Mouse (Mus musculus) frontal cortex, adult (tissue): ENCODE measurements at regions not wholly inside any gene's neighbourhood (a gene's known extent, or its start where the extent isn't known, plus 50 kb on each side); places are given as distances from the start of the nearest gene placed in this dataset.

Experiments used
- ATAC-seq: cut with Nextera tagmentation; 2 replicates; pipeline ENCODE4 v1.9.2; 2017; ENCODE audit warnings: mild to moderate bottlenecking, moderate library complexity, mixed read lengths; ENCODE audit not compliant: low TSS enrichment

- ATAC-seq: no peak
These were observed 125.7 kb downstream of the Plpp3 start for GRCm38 (mm10) chr4:105282681-105283462.

- no peak for ATAC-seq
These were observed 128.4 kb downstream of the Plpp3 start for GRCm38 (mm10) chr4:105285431-105286013.

GRCm38 (mm10) chr4:105286299-105286698 lies 129.2 kb downstream of the Plpp3 start:
- ATAC-seq: no peak

GRCm38 (mm10) chr4:105286809-105287208 lies 129.7 kb downstream of the Plpp3 start:
- ATAC-seq: no peak

GRCm38 (mm10) chr4:105287419-105287818 lies 130.3 kb downstream of the Plpp3 start:
- no peak for ATAC-seq

- ATAC-seq: no peak
These were observed 132.5 kb downstream of the Plpp3 start for GRCm38 (mm10) chr4:105289635-105290034.

GRCm38 (mm10) chr4:105290847-105291475 lies 133.8 kb downstream of the Plpp3 start:
- ATAC-seq: no peak

GRCm38 (mm10) chr4:105291503-105291902 lies 134.4 kb downstream of the Plpp3 start:
- no peak for ATAC-seq

GRCm38 (mm10) chr4:105299358-105299757 lies 142.2 kb downstream of the Plpp3 start:
- ATAC-seq: no peak

GRCm38 (mm10) chr4:105301547-105301946 lies 144.4 kb downstream of the Plpp3 start:
- ATAC-seq: no peak

GRCm38 (mm10) chr4:105304166-105304565 lies 147.0 kb downstream of the Plpp3 start:
- no peak for ATAC-seq

- no peak for ATAC-seq
These were observed 148.8 kb downstream of the Plpp3 start for GRCm38 (mm10) chr4:105305931-105306330.

- ATAC-seq: no peak
These were observed 150.2 kb downstream of the Plpp3 start for GRCm38 (mm10) chr4:105307356-105307755.

GRCm38 (mm10) chr4:105307905-105308304 lies 150.8 kb downstream of the Plpp3 start:
- ATAC-seq: no peak

GRCm38 (mm10) chr4:105308971-105309488 lies 151.9 kb downstream of the Plpp3 start:
- ATAC-seq: no peak

- no peak for ATAC-seq
These were observed 155.5 kb downstream of the Plpp3 start for GRCm38 (mm10) chr4:105312643-105313042.

GRCm38 (mm10) chr4:105313151-105313818 lies 156.1 kb downstream of the Plpp3 start:
- no peak for ATAC-seq

- no peak for ATAC-seq
These were observed 157.9 kb downstream of the Plpp3 start for GRCm38 (mm10) chr4:105315095-105315494.

GRCm38 (mm10) chr4:105316478-105317206 lies 159.5 kb downstream of the Plpp3 start:
- no peak for ATAC-seq

GRCm38 (mm10) chr4:105318421-105318820 lies 161.3 kb downstream of the Plpp3 start:
- ATAC-seq: no peak

- ATAC-seq: no peak
These were observed 166.3 kb downstream of the Plpp3 start for GRCm38 (mm10) chr4:105323446-105323845.
